Mouse (Mus musculus): ENCODE data around the gene Aptx.

GRCm38 (mm10) chr4:40673526-40673925 lies 29.5 kb downstream of the Aptx start:
- TF ChIP-seq POLR2A (IDR thresholded peaks at IDR 0.05; ENCODE audit: borderline replicate concordance, control insufficient read depth, low read depth, low read length): no peak
- TF ChIP-seq CTCF (IDR thresholded peaks at IDR 0.05; ENCODE audit: control insufficient read depth, insufficient read depth, low read length): no peak

All from bone marrow, adult 2 months (tissue).